Mouse (Mus musculus) brain, adult 2 months (tissue): ENCODE results near the gene Snx29.

ENCODE experiments used
- DNase-seq: peaks from one replicate; pipeline ENCODE4 v3.0.0; 2011; ENCODE audit warnings: low read depth, low spot score

Snx29 gene

GRCm38 (mm10) chr16:11776528-11776927 lies 453.8 kb downstream of the Snx29 start:
- no peak for DNase-seq

- peak; percentile 59 for DNase-seq
Measured at GRCm38 (mm10) chr16:11778191-11778590, 455.5 kb downstream of the Snx29 start.

- peak; percentile 83 for DNase-seq
Measured at GRCm38 (mm10) chr16:11778715-11779460, 456.2 kb downstream of the Snx29 start.

GRCm38 (mm10) chr16:11782082-11782481 lies 459.4 kb downstream of the Snx29 start:
- DNase-seq = peak; percentile 54

- no peak for DNase-seq
Measured at GRCm38 (mm10) chr16:11783337-11783736, 460.6 kb downstream of the Snx29 start.

- no peak for DNase-seq
Measured at GRCm38 (mm10) chr16:11784354-11784753, 461.6 kb downstream of the Snx29 start.

- DNase-seq = no peak
Measured at GRCm38 (mm10) chr16:11785806-11786205, 463.1 kb downstream of the Snx29 start.

GRCm38 (mm10) chr16:11790476-11790875 lies 467.8 kb downstream of the Snx29 start:
- DNase-seq = no peak

- no peak for DNase-seq
Measured at GRCm38 (mm10) chr16:11793391-11793790, 470.7 kb downstream of the Snx29 start.

GRCm38 (mm10) chr16:11794628-11795027 lies 471.9 kb downstream of the Snx29 start:
- DNase-seq = no peak

- no peak for DNase-seq
Measured at GRCm38 (mm10) chr16:11795758-11796460, 473.2 kb downstream of the Snx29 start.

GRCm38 (mm10) chr16:11801960-11802539 lies 479.3 kb downstream of the Snx29 start:
- DNase-seq = peak; percentile 29
